Mouse (Mus musculus) heart, embryonic 14.5 days (tissue): Measurements from ENCODE around the gene Mcf2l. TPM values are rescaled to one million over a fixed set of nuclear protein-coding genes. Genes with fewer than 3 reads are reported as not detected.

Source experiments
- ATAC-seq: fragments of 200-750 bp; cut with Nextera tagmentation; 2 replicates; pipeline ENCODE4 v1.8.0; 2017; ENCODE audit warnings: low read depth, moderate TSS enrichment; ENCODE audit not compliant: insufficient number of reproducible peaks, insufficient read depth, low FRiP score
- H3K27ac ChIP-seq, 2 experiments: fragments of 200-500 bp in 1 of 2; fragments of 300-500 bp in 1 of 2; sonication (generic) in 1 of 2; replicated peaks in 1 of 2; 2 replicates each; pipeline ENCODE4 v1.5.1; 2012 to 2014; ENCODE audit warnings: low read depth in 2 of 2, low read length in 2 of 2, control low read depth in 1 of 2, mild to moderate bottlenecking in 1 of 2, mixed read lengths in 1 of 2; ENCODE audit not compliant: control insufficient read depth in 1 of 2, insufficient read depth in 1 of 2
- H3K27me3 ChIP-seq: fragments of 300-500 bp; sonication (generic); 2 replicates; pipeline ENCODE4 v1.6.1; 2014; ENCODE audit warnings: mild to moderate bottlenecking, low read length, control low read depth; ENCODE audit not compliant: control insufficient read depth, insufficient read depth
- H3K36me3 ChIP-seq: fragments of 300-500 bp; sonication (generic); 2 replicates; pipeline ENCODE4 v1.6.1; 2014; ENCODE audit warnings: mild to moderate bottlenecking, control low read depth, low read length, mixed read lengths; ENCODE audit not compliant: control insufficient read depth, insufficient read depth
- H3K4me1 ChIP-seq, 2 experiments: fragments of 200-500 bp in 1 of 2; fragments of 300-500 bp in 1 of 2; sonication (generic) in 1 of 2; 2 replicates each; pipeline ENCODE4 v1.6.1; 2012 to 2014; ENCODE audit warnings: low read length in 2 of 2, control low read depth in 1 of 2, mixed read lengths in 1 of 2; ENCODE audit not compliant: control insufficient read depth in 2 of 2, insufficient read depth in 2 of 2
- H3K4me2 ChIP-seq: fragments of 300-500 bp; sonication (generic); 2 replicates; pipeline ENCODE4 v1.6.1; 2014; ENCODE audit warnings: mild to moderate bottlenecking, low read length
- H3K4me3 ChIP-seq, 2 experiments: fragments of 200-500 bp in 1 of 2; fragments of 300-500 bp in 1 of 2; sonication (generic) in 1 of 2; 2 replicates each; pipeline ENCODE4 v1.5.1; 2012 to 2014; ENCODE audit warnings: low read length in 2 of 2, mild to moderate bottlenecking in 2 of 2, control low read depth in 1 of 2, low read depth in 1 of 2, moderate library complexity in 1 of 2; ENCODE audit not compliant: control insufficient read depth in 1 of 2, insufficient read depth in 1 of 2
- H3K9ac ChIP-seq: fragments of 300-500 bp; sonication (generic); 2 replicates; pipeline ENCODE4 v1.6.1; 2014; ENCODE audit warnings: mild to moderate bottlenecking, low read length
- H3K9me3 ChIP-seq: fragments of 300-500 bp; sonication (generic); 2 replicates; pipeline ENCODE4 v1.6.1; 2016; ENCODE audit warnings: low read length, control low read depth; ENCODE audit not compliant: control insufficient read depth
- WGBS: fragments of 180-500 bp; shearing (Covaris S2); extraction: QIAGEN DNeasy Blood & Tissue Kit; methylation state at CpG from one replicate; pipeline ENCODE4 v1.1.7; 2014; 5-methylcytosine and 5-hydroxymethylcytosine counted together
- polyA plus RNA-seq: library from polyadenylated mRNA; unstranded; fragments of >200 nt; fragmentation: Nextera tagmentation; extraction: Ambion mirVana; gene quantifications from 2 replicates; pipeline ENCODE4 v1.2.1, GENCODE M21; 2014

The Mcf2l gene
- polyA plus RNA-seq, 1 experiment from 2014 or later, result 13.4 TPM

GRCm38 (mm10) chr8:12856038-12856437 lies 17.6 kb upstream of the Mcf2l start:
- no peak for ATAC-seq
- Histone ChIP-seq H3K4me2 (no peak overlapping the region), H3K9ac (0 out of 2 replicates have a peak overlapping the region, but pooled peaks have one; percentile 2), H3K27ac (no peak overlapping the region), H3K36me3 (peaks cover 56% of the 10 kb centered on the region), H3K4me3 (no peak overlapping the region), H3K9me3 (no peaks in the 10 kb centered on the region), H3K27me3 (no peaks in the 10 kb centered on the region), H3K4me1 (peaks cover 3 to 9% of the 10 kb centered on the region in 2 experiments; a peak in 1 of 4 replicates)
- WGBS, result 34% methylated on average over 15 of the region's 15 CpGs

GRCm38 (mm10) chr8:12863061-12863460 lies 10.5 kb upstream of the Mcf2l start:
- Histone ChIP-seq H3K4me2 (no peak overlapping the region), H3K4me1 (no peaks in the 10 kb centered on the region), H3K9ac (no peak overlapping the region), H3K4me3 (no peak overlapping the region), H3K9me3 (no peaks in the 10 kb centered on the region), H3K36me3 (peaks cover 79% of the 10 kb centered on the region), H3K27ac (no peak overlapping the region), H3K27me3 (no peaks in the 10 kb centered on the region)
- no peak for ATAC-seq
- 89% methylated on average over 3 of the region's 3 CpGs for WGBS

- Histone ChIP-seq H3K36me3 (peaks cover 73% of the 10 kb centered on the region), H3K4me2 (no peak overlapping the region), H3K4me3 (no peak overlapping the region), H3K27me3 (no peaks in the 10 kb centered on the region), H3K9me3 (no peaks in the 10 kb centered on the region), H3K9ac (no peak overlapping the region), H3K27ac (no peak overlapping the region), H3K4me1 (no peaks in the 10 kb centered on the region)
- WGBS, result 83% methylated on average over 14 of the region's 14 CpGs
- ATAC-seq, result no peak
These were observed 10.0 kb upstream of the Mcf2l start for GRCm38 (mm10) chr8:12863608-12864007.

- H3K27ac ChIP-seq, result no peak overlapping the region
- H3K4me3 ChIP-seq, result no peak overlapping the region
- 69% methylated on average over 6 of the region's 6 CpGs for WGBS
- no peaks in the 10 kb centered on the region for H3K4me1 ChIP-seq
- no peak overlapping the region for H3K9ac ChIP-seq
- H3K36me3 ChIP-seq, result peaks cover 60% of the 10 kb centered on the region
- no peak for ATAC-seq
- H3K27me3 ChIP-seq, result 0 out of 2 replicates have a peak, but pooled peaks cover under 1% of the 10 kb centered on the region
- no peak overlapping the region for H3K4me2 ChIP-seq
- no peaks in the 10 kb centered on the region for H3K9me3 ChIP-seq
These were observed 7.8 kb upstream of the Mcf2l start for GRCm38 (mm10) chr8:12865790-12866189.

GRCm38 (mm10) chr8:12869661-12870060 lies 3.9 kb upstream of the Mcf2l start:
- no peak overlapping the region for H3K4me2 ChIP-seq
- H3K4me3 ChIP-seq, result no peak overlapping the region
- H3K36me3 ChIP-seq, result peaks cover 22% of the 10 kb centered on the region
- peaks cover 12% of the 10 kb centered on the region; the same call in 1 of the 2 replicates for H3K27me3 ChIP-seq
- H3K4me1 ChIP-seq, result peaks cover 7 to 11% of the 10 kb centered on the region in 2 experiments
- 75% methylated on average over 3 of the region's 3 CpGs for WGBS
- H3K9ac ChIP-seq, result no peak overlapping the region
- no peaks in the 10 kb centered on the region for H3K9me3 ChIP-seq
- H3K27ac ChIP-seq, result no peak overlapping the region
- ATAC-seq, result no peak

- no peak overlapping the region for H3K4me3 ChIP-seq
- 82% methylated on average over 5 of the region's 5 CpGs for WGBS
- no peak overlapping the region for H3K4me2 ChIP-seq
- ATAC-seq, result no peak
- peaks cover 18% of the 10 kb centered on the region for H3K27me3 ChIP-seq
- H3K36me3 ChIP-seq, result peaks cover 12% of the 10 kb centered on the region
- no peak overlapping the region for H3K9ac ChIP-seq
- H3K9me3 ChIP-seq, result no peaks in the 10 kb centered on the region
- no peak overlapping the region for H3K27ac ChIP-seq
- H3K4me1 ChIP-seq, result peaks cover 7 to 11% of the 10 kb centered on the region in 2 experiments
These were observed 3.0 kb upstream of the Mcf2l start for GRCm38 (mm10) chr8:12870656-12871055.

- peaks cover 21% of the 10 kb centered on the region for H3K27me3 ChIP-seq
- 0 out of 4 replicates have a peak overlapping the region, but pooled peaks of 1 of the 2 experiments have one; percentile 14 for H3K27ac ChIP-seq
- 8% methylated on average over 5 of the region's 5 CpGs for WGBS
- H3K4me1 ChIP-seq, result peaks cover 7 to 11% of the 10 kb centered on the region in 2 experiments
- no peak overlapping the region for H3K4me2 ChIP-seq
- H3K36me3 ChIP-seq, result peaks cover 7% of the 10 kb centered on the region; the same call in 1 of the 2 replicates
- no peak overlapping the region; the same call in 1 of the 2 replicates for H3K9ac ChIP-seq
- no peak overlapping the region for H3K4me3 ChIP-seq
- H3K9me3 ChIP-seq, result no peaks in the 10 kb centered on the region
- ATAC-seq, result no peak
These were observed 2.1 kb upstream of the Mcf2l start for GRCm38 (mm10) chr8:12871461-12871860.

GRCm38 (mm10) chr8:12872983-12873356 lies 636 bp upstream of the Mcf2l start:
- no peak for ATAC-seq
- H3K9ac ChIP-seq, result 0 out of 2 replicates have a peak overlapping the region, but pooled peaks have one; percentile 71
- H3K9me3 ChIP-seq, result no peaks in the 10 kb centered on the region
- no peaks in the 10 kb centered on the region for H3K36me3 ChIP-seq
- peaks cover 21% of the 10 kb centered on the region for H3K27me3 ChIP-seq
- 12% methylated on average over 8 of the region's 9 CpGs for WGBS
- H3K27ac ChIP-seq, result no peak overlapping the region
- H3K4me2 ChIP-seq, result peak overlapping the region; percentile 83
- H3K4me1 ChIP-seq, result peaks cover 7 to 11% of the 10 kb centered on the region in 2 experiments
- H3K4me3 ChIP-seq, result peak overlapping the region; percentile 60 to 71
